Mouse (Mus musculus): Measurements from ENCODE around the gene Ptprk.

DNA sequence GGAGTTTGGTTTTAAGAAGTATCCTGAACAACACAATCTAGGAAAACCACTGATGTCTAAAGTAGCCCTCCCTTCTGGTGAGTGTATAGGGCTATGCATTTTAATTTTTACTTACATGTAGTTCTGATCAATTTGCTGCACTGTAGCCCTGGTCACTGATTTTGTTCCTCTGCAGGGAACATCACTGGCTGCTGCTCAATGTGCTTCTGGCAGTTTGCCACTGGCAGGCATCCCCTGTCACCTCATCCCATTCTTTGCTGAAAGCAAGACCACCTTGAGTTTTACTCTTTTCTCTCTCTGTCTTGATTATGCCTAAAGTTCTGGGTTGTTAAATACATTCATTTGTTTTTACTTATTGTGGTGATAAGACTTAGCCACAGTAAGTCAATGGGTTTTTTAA is 90.1 kb downstream of the Ptprk start:
- TF ChIP-seq FLI1 (IDR thresholded peaks at IDR 0.05; ENCODE audit: low read length) (no peak), GATA1 (IDR thresholded peaks at IDR 0.05; ENCODE audit: borderline replicate concordance, low read length) (no peak)

Data from megakaryocyte, embryonic 14.5 days (primary cell).